Mouse (Mus musculus) kidney, adult 2 months (tissue): ENCODE data around the gene Slit3.

ENCODE experiments used
- CTCF ChIP-seq: fragments of 200-500 bp; conservative IDR thresholded peaks from 2 replicates; pipeline ENCODE4 v1.5.1; 2011; ENCODE audit warnings: low read depth, mild to moderate bottlenecking, control low read depth, low read length, moderate library complexity, mixed read lengths; ENCODE audit not compliant: insufficient read depth, insufficient read length
- POLR2A ChIP-seq: fragments of 200-500 bp; IDR thresholded peaks from one replicate; pipeline ENCODE4 v1.6.1; 2011; ENCODE audit warnings: low read depth, low read length, control low read depth

DNA sequence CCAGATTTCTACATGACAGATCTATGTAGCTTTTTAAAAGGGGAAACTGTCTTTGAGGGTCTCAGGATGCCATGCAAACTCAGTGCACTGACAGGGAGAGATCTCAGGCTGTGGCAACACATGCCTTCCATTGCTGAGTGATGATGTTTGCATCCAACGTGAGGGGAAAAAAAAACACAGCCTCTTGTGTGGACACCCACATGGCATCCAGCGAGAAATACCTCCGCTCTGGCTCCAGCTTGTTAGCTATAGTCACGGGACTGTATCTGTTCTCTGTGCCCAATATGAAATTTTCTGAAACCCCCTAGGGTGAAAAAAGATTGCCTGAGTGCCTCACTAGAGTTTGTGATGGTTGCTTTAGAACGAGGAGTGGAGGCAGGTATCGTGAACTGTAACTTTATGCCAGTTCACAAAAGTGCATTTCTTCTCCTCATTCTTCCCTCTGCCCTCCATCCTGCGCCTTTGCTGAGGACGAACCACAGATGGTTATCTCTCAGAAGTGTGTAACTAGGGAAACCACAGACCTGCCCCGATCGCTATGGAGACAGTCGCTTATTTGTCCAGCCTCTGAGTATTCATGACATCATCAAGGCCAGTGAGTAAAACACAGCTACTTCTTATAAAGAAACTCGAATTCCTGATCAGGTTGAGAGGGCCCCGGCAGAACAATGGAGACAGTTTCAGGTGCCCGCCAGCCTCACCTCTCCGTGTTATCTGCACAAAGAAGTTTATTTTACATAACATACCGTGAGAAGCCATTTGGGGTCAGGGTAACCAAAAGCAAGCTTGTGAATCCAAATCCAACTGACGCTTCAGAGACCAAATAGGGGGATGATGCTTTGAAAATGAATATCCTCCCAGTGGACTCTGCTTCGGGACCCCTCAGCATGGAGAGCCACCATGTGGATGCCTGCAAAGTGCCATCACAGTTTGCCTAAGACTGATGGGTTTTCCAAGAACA lies 416.4 kb downstream of the Slit3 start:
- TF ChIP-seq POLR2A (no peak), CTCF (no peak)
